In the genomic region with DNA sequence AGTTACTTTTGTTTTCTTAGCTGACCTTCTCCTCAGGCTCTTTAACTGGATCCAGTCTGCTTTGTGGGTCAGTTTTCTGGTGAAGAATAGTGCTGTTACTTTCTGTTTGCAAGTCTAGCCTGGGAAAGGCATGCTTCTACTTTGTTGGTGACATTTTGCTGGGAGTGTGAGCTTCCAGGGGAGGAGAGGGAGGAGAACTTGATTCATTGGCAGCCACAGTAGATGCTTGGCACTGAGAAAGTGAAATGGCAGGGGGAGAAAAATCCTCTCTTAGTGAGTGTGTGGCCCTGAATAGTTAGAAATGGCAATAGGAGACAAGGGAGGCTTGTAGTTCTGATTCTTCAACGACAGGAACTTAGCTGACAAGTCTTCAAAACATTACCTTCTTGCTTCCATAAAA, we compare ENCODE assay signal across 8 mouse cellular contexts.
DNase-seq lines count a peak whose midpoint lies in the region; ATAC-seq and TF ChIP-seq lines count a peak whose summit lies in the region.
"Had no signal": no experiment of that assay in that cellular context is flagged by ENCODE, and none has a peak within 500 bp of the region (broad histone marks: within the 10 kb centered on the region; RNA-seq: fewer than 3 reads in every experiment).

No protein-coding gene starts in this region.

- no peaks in the 10 kb centered on the region for H3K27me3 ChIP-seq in forebrain, embryonic 11.5 days (ENCODE audit: control insufficient read depth, insufficient read depth, low read length)
- no peaks in the 10 kb centered on the region for H3K27me3 ChIP-seq in hindbrain, embryonic 15.5 days
- no peaks in the 10 kb centered on the region for H3K27me3 ChIP-seq in neural tube, embryonic 14.5 days (ENCODE audit: control insufficient read depth, insufficient read depth, low read length)
- H3K27me3 ChIP-seq in embryonic facial prominence, embryonic 10.5 days (replicated peaks; ENCODE audit: low read depth, poor library complexity, severe bottlenecking), result peaks cover 19% of the 10 kb centered on the region
- no peaks in the 10 kb centered on the region for H3K27me3 ChIP-seq in kidney, adult 2 months (replicated peaks; ENCODE audit: control insufficient read depth, insufficient read depth, low read length)

- ATAC-seq in forebrain, embryonic 11.5 days (replicated peaks; ENCODE audit: low FRiP score), result no peak
- ATAC-seq in hindbrain, embryonic 15.5 days (ENCODE audit: low FRiP score, low read depth), result no peak
- ATAC-seq in neural tube, embryonic 14.5 days (ENCODE audit: low read depth), result no peak
- ATAC-seq: lung, postnatal 0 days had no signal

- H3K9me3 ChIP-seq in forebrain, embryonic 11.5 days (ENCODE audit: control insufficient read depth, low read length), result no peaks in the 10 kb centered on the region
- no peaks in the 10 kb centered on the region for H3K9me3 ChIP-seq in hindbrain, embryonic 15.5 days
- no peaks in the 10 kb centered on the region for H3K9me3 ChIP-seq in neural tube, embryonic 14.5 days (ENCODE audit: control insufficient read depth, low read length)
- H3K9me3 ChIP-seq in embryonic facial prominence, embryonic 10.5 days, result no peaks in the 10 kb centered on the region

- no peak for TF ChIP-seq CTCF in left cerebral cortex, adult 2 months (IDR thresholded peaks at IDR 0.05)
- TF ChIP-seq CTCF in kidney, adult 2 months (conservative IDR thresholded peaks at IDR 0.05; ENCODE audit: insufficient read depth, insufficient read length, low read depth, low read length), result no peak

- no peak for DNase-seq in left cerebral cortex, adult 2 months (ENCODE audit: extremely low spot score in 1 of 2, low spot score in 2 of 2)
- DNase-seq in left cerebral cortex, adult 8-10 months (ENCODE audit: low spot score in 2 of 2), result no peak
- no peak for DNase-seq in forebrain, embryonic 11.5 days (ENCODE audit: low spot score)
- no peak for DNase-seq in embryonic facial prominence, embryonic 10.5 days (ENCODE audit: low spot score)
- DNase-seq in kidney, adult 2 months, result no peak

- no peaks in the 10 kb centered on the region for H3K36me3 ChIP-seq in forebrain, embryonic 11.5 days (ENCODE audit: control insufficient read depth, insufficient read depth, low read length)
- H3K36me3 ChIP-seq in hindbrain, embryonic 15.5 days, result no peaks in the 10 kb centered on the region
- no peaks in the 10 kb centered on the region for H3K36me3 ChIP-seq in neural tube, embryonic 14.5 days (ENCODE audit: control insufficient read depth, insufficient read depth, low read length)
- H3K36me3 ChIP-seq in embryonic facial prominence, embryonic 10.5 days (replicated peaks), result no peaks in the 10 kb centered on the region
- H3K36me3 ChIP-seq in kidney, adult 2 months (ENCODE audit: control insufficient read depth, insufficient read depth, low read length), result no peaks in the 10 kb centered on the region

- peaks cover 5% of the 10 kb centered on the region; the same call in 1 of the 2 replicates for H3K4me1 ChIP-seq in forebrain, embryonic 11.5 days (replicated peaks; ENCODE audit: control insufficient read depth, insufficient read depth, low read length)
- H3K4me1 ChIP-seq in hindbrain, embryonic 15.5 days (replicated peaks), result peaks cover 33% of the 10 kb centered on the region
- H3K4me1 ChIP-seq in neural tube, embryonic 14.5 days (ENCODE audit: control insufficient read depth, insufficient read depth, low read length), result peaks cover 11% of the 10 kb centered on the region
- H3K4me1 ChIP-seq in embryonic facial prominence, embryonic 10.5 days, result peaks cover 23% of the 10 kb centered on the region
- no peaks in the 10 kb centered on the region for H3K4me1 ChIP-seq in kidney, adult 2 months (ENCODE audit: control insufficient read depth, insufficient read depth, low read length)

- intact Hi-C loops in left cerebral cortex, adult 2 months (cut with DNase I), result loop anchor here (10.0 kb wide), 1 partner anchor 399 kb away; no protein-coding TSS in a partner anchor

- no peak overlapping the region for H3K4me3 ChIP-seq in left cerebral cortex, adult 2 months
- H3K4me3 ChIP-seq in forebrain, embryonic 11.5 days (ENCODE audit: low read depth, low read length), result no peak overlapping the region
- peak overlapping the region; percentile 71 for H3K4me3 ChIP-seq in hindbrain, embryonic 15.5 days
- peak overlapping the region; percentile 61; the same call in 1 of the 2 replicates for H3K4me3 ChIP-seq in neural tube, embryonic 14.5 days (ENCODE audit: low read depth, low read length)
- H3K4me3 ChIP-seq in embryonic facial prominence, embryonic 10.5 days, result no peak overlapping the region
- no peak overlapping the region for H3K4me3 ChIP-seq in kidney, adult 2 months (ENCODE audit: insufficient read depth, low read depth, low read length)

- no peak for TF ChIP-seq POLR2A in kidney, adult 2 months (IDR thresholded peaks at IDR 0.05; ENCODE audit: low read depth, low read length)

- no peak overlapping the region for H3K9ac ChIP-seq in forebrain, embryonic 11.5 days (ENCODE audit: low read length)
- H3K9ac ChIP-seq in hindbrain, embryonic 15.5 days, result no peak overlapping the region
- H3K9ac ChIP-seq in neural tube, embryonic 14.5 days (replicated peaks; ENCODE audit: low read depth, low read length), result no peak overlapping the region

- 71% methylated on average over 1 of the region's 1 CpGs for WGBS in forebrain, embryonic 11.5 days
- 55% methylated on average over 1 of the region's 1 CpGs for WGBS in hindbrain, embryonic 15.5 days
- WGBS in neural tube, embryonic 14.5 days, result 63% methylated on average over 1 of the region's 1 CpGs
- 82% methylated on average over 1 of the region's 1 CpGs for WGBS in embryonic facial prominence, embryonic 10.5 days
- WGBS in kidney, adult 2 months, result 79% methylated on average over 1 of the region's 1 CpGs

- peak overlapping the region; percentile 69; the same call in 1 of the 2 replicates for H3K4me2 ChIP-seq in forebrain, embryonic 11.5 days (ENCODE audit: low read depth, low read length, severe bottlenecking)
- H3K4me2 ChIP-seq in hindbrain, embryonic 15.5 days, result peak overlapping the region; percentile 79
- H3K4me2 ChIP-seq in neural tube, embryonic 14.5 days (ENCODE audit: low read depth, low read length), result peak overlapping the region; percentile 84

- H3K27ac ChIP-seq in left cerebral cortex, adult 2 months, result peak overlapping the region; percentile 36
- no peak overlapping the region for H3K27ac ChIP-seq in forebrain, embryonic 11.5 days (ENCODE audit: low read depth, low read length)
- H3K27ac ChIP-seq in hindbrain, embryonic 15.5 days (replicated peaks), result no peak overlapping the region
- no peak overlapping the region for H3K27ac ChIP-seq in neural tube, embryonic 14.5 days (ENCODE audit: low read depth, low read length)
- no peak overlapping the region for H3K27ac ChIP-seq in embryonic facial prominence, embryonic 10.5 days (replicated peaks)
- H3K27ac ChIP-seq in kidney, adult 2 months (ENCODE audit: insufficient read depth, low read depth, low read length), result no peak overlapping the region

Comparison
In these comparisons a context has a peak if more than half of its experiments do, and no peak if none do; other contexts are left out.
1. H3K4me3 ChIP-seq: peak in hindbrain, embryonic 15.5 days (single experiment) and neural tube, embryonic 14.5 days (single experiment); none in left cerebral cortex, adult 2 months (single experiment), forebrain, embryonic 11.5 days (single experiment), embryonic facial prominence, embryonic 10.5 days (single experiment) and kidney, adult 2 months (single experiment).
2. Peak in every context shown above with its lines, with median percentiles within 50 percentile points of each other: H3K4me2 ChIP-seq.